Mouse (Mus musculus) heart, postnatal 25 days (tissue): Measurements from ENCODE around the gene Slc7a5. TPM values are rescaled to one million over a fixed set of nuclear protein-coding genes. Genes with fewer than 3 reads are reported as not detected.

ENCODE experiments used
- DNase-seq: peaks from one replicate; pipeline ENCODE4 v3.0.0; 2022; ENCODE audit warnings: low spot score
- intact Hi-C: fragments of 180-260 bp; cut with DNase I; formaldehyde crosslinking; loops from one replicate; pipeline ENCODE4 v1.15.1; 2025
- total RNA-seq, 2 experiments: library from RNA; stranded (reverse); gene quantifications; 2 replicates each; pipeline ENCODE4 v1.2.3; 2021

The Slc7a5 gene
- total RNA-seq, 2 experiments from 2014 or later: 3.2 to 4.9 TPM

DNA sequence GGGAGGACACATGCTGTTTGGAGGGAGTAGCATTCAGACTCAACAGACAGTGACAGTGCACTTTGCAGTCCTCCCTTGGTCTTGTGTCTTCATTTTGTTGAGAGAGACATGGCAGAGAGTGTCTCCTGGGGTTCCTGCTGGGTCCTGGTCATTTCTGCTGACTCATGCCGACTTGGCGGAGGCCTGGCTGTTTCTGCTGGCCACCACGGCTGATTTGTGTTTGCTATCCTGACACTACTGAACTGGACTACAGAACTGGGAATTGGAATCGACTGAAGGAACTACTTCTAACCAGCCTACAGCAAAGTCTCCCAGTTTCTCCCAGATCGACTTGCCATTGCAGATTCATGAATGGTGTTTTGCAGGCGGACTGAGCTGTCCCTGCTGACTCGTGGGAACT, 31.2 kb upstream of the Slc7a5 start:
- DNase-seq: no peak
- intact Hi-C loops: no loop called here

DNA sequence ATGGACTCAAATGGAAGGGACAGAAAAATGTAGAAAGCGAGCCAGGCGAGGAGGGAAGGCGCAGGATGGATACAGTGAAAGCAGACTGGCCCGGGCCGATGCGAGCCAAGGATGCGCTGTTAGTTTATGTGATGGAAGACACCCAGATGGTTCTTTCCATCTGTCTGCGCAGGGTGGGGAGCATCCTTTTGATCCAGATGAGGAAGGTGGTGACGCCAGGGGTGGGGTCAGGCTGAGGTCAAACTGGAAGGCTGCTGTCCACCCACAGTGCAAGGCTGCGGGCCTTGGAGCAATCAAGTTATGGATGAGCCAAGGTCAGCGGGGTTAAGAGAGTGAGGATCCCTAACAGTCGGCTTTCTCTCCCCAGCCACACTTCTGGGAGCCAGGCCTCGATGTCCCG, 28.9 kb upstream of the Slc7a5 start:
- DNase-seq: no peak
- intact Hi-C loops: no loop called here

DNA sequence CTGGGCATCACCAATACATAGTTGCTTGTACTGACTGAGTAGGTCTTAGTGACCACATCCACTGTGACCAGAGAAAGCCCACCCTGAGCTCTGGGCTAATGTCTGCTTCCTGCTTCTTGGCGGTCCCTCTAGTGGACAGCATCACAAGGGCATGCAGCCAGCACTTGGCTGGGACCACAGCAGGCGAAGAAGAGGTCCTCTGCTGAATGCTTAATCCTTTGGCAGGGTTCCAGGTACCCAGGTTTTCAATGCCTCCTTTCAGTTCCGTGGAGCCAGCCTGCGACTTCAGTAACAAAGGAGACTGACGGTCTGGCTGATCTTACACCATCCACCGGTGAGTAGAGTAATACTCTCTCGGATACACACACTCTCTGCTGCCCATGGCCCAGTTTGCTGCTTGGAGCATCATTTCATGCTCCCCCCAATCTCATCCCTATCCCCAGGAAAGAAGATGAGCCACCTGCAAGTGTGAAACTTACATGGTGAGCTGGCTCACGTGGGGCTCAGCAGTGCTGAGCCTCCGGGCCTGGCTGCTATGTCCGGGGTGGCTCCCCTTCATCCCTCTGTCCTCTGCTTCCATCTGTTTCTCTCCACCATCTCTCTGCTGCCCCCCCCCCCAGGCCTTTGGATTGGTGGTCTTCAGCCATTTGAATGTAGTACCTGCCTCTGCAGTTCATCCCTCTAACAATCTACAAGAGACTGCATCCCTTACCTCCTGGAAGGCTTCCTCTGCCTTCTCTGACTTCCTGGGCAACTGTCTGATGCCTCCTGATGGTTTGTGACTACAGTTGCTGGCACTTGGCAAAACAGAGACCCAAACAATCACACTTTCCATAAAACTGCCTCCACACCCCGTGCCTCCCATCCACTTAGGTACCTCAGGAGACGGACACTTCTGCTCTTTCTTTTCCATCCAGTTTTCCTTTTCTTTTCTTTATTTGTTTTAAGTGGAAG, 28.1 kb upstream of the Slc7a5 start:
- DNase-seq: no peak
- intact Hi-C loops: no loop called here

DNA sequence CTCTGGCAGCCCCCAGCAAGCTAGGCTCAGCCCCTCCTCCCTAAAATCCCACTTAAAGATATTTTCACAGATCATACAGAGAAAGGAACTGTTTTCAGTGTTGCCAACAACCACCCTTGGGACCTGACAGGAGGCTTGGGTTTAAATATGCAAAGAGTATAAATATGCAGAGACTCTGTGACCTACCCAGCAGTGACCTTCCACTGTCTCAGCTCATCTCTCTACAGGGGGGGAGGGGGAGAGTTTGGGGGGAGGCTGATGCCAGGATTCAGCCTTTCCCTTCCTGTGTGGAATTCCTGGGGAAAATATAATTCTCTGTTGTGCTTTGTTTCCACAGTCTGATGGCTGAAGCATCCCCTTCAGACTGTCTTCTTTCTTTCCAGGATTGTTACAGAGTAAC, 27.4 kb upstream of the Slc7a5 start:
- intact Hi-C loops: no loop called here

DNA sequence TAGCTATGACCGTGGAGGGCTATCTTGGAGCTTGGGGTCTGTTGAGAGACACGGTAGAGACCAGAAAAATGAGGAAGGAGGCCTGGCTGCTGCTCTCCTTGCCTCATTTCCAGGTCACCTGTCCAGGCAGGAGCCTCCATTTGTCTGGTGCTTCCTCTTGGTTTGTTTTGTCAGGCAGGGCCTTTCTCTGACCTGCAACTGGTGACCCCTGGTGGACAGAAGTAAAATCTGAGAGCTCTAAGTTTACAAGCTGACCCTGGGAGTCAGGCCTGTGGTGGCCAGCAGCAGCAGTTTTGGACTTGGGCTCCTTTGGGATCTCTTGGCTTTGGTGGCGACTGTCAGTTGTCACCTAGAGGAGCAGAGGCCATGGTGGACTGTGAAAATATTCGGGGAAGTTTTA, 27.0 kb upstream of the Slc7a5 start:
- no peak for DNase-seq
- intact Hi-C loops: no loop called here

More for the DNA sequence above, 27.4 kb upstream of the Slc7a5 start:
- no peak for DNase-seq

DNA sequence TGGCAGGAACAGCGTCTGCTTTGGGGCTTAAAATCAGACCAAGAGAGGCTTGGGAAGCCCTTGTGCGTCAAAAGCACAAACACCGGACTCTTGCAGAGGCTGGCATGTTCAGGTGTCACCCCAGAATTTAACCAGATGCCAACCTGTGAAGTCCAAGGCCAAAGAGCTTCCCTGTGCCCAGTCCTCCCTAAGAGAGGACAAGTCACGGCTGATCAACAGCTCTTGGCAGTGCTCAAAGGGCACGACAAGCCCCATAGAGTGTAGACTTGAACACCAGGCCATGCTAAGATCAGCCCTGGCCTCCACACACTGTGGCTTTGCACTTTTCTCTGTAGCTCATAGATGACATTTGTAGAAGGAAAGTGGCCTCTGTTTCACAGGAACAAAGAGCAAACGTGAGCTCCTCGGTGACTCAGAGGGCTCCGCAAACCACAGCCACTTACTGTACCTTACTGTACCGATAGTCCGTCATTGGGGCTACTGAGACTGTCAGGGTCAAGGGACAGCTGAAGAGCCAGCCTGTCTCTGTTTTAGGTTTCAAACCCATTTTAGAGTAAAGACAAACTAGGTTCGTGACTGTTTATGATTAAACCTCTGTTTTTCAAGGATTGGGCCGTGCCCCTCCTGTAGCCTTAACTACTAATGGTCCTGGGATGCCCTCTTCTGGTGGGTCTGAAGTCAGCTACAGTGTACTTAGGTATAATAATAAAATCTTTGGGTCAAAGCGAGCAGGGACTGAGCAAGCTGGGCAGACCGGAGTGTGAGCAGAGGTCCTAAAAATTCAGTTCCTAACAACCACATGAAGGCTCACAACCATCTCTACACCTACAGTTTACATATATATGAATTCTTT, 25.4 kb upstream of the Slc7a5 start:
- intact Hi-C loops: no loop called here
- no peak for DNase-seq

DNA sequence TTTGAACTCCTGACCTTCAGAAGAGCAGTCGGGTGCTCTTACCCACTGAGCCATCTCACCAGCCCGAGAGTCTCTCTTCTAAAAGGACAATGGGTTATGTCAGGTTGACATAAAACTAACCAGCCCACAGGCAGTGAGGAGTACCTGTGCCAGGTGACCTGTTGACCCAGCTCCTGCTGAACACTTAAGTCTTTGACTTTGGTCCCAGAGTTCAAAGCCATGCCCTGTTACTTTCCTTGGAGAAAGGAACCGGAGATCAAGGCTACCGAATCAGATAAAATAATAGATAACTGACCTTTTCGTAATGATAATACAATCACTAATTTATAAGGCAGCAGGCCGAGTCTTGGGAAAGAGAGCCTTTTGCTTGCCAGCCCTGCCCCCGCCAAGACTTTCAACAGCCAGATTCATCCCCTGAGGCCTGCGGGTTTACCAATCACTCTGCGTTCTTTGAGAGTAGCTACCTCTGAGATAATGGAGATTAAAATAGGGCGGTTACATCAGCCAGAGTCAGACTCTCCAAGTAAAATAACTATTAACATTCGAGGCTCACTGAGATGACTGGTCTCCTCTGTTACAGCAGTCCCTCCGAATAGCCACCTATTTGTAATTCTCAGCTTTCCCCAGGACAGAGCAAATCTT, 24.7 kb upstream of the Slc7a5 start:
- DNase-seq: peak; percentile 20
- intact Hi-C loops: no loop called here

DNA sequence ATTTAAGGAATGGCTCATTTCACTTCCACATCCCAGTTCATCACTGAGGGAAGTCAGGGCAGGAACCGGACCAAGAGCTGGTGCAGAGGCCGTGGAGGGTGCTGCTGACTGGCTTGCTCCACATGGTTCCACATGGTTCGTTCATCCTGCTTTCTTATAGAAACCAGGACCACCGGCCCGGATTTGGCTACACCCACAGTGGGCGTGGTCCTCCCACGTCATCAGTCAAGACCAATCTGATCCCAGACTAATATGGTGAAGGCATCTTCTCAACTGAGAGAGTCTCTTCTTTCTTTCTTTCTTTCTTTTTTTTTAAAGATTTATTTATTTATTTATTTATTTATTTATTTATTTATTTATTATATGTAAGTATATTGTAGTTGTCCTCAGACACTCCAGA, 24.1 kb upstream of the Slc7a5 start:
- intact Hi-C loops: no loop called here
- no peak for DNase-seq

DNA sequence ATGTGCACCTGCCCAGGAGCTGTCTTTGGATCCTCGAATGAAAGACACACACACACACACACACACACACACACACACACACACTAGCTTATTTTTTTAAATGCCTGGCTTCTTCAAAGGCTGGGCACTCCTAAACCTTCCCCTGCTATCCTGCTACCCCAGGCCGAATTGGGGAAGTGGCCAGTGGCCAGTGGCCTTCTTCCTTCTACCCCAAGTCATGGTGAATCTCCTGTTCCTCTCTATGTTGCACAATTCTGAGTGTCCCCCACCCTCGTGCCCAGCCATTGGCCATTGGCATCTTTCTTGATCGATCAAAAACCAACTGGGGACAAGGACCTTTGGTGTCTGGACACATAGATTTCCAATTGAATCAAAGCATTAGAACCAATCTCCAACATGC, 22.6 kb upstream of the Slc7a5 start:
- DNase-seq: no peak
- intact Hi-C loops: no loop called here

DNA sequence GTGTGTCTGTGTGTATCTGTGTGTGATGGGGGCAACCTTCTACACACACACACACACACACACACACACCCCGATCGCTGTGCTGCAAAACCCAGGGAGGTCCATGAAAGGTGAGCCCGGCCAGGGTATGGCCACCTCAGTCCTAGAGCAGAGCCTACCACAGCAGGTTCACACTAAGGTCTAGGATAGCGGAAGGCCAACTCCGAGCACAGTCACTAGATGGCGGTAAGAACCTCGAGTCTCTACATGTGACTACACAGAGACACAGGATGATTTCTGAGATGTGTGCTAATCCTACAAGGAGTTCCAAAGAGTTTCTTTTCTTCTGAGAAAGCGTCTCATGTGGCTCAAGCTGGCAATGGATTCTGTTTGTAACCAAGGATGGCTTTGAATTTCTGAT, 19.8 kb upstream of the Slc7a5 start:
- DNase-seq: no peak
- intact Hi-C loops: no loop called here

DNA sequence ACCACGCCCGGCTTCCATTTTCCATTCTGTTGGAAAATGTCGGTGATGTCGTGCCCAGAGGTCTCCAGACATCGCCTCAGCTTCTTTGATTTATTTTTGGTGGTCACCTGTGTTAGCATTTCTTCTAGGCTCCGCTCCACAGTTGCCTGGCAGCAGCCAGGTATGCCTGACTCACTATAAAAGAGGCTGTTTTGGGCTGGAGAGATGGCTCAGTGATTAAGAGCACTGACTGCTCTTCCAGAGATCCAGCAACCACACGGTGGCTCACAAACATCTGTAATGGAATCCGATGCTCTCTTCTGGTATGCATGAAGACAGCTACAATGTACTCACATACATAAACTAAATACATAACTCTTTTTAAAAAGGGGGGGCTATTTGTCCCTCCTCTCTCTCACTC, 18.8 kb upstream of the Slc7a5 start:
- DNase-seq: no peak
- intact Hi-C loops: no loop called here

DNA sequence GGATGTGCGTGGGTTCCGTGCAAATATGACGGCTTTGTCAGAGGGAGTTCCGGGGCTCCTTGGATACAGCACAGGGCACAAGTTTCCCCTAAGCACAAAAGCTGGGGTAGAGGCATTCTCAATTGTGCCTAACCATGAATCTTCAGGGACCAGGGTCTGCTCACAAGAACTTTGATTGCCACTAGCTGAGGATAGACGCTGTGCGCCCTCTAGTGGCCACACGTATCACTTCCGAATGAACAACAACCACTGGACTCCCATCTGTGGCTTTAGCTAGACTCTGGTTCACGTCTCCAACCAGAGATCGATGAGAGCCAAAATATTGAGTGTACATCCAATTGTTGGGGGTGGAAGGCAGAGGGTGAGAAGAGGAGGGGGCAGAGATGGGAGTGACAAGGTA, 18.1 kb upstream of the Slc7a5 start:
- intact Hi-C loops: loop anchor here (1.0 kb wide), 1 partner anchor 75 kb away; no protein-coding TSS in a partner anchor
- peak; percentile 41 for DNase-seq

DNA sequence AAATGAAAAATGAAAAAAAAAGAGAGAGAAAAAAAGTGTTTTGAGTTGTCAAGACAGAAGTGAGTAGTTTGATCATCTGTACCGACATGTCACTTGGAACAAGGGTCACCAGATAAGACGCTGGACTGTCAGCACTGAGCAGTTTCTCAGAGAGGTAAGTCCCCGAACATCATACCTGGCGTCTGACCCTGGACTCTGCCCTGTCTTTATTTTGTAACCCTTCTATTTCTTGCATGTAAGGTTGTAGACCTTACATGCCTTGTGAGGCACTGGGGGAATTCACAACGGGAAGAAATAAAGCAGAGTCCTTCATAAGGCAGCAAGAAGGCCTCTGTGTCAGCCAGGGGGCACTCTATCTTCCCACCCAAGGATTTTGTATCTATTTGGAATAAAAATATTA, 17.2 kb upstream of the Slc7a5 start:
- intact Hi-C loops: loop anchor here (1.0 kb wide), 1 partner anchor 74 kb away; no protein-coding TSS in a partner anchor
- DNase-seq: no peak

DNA sequence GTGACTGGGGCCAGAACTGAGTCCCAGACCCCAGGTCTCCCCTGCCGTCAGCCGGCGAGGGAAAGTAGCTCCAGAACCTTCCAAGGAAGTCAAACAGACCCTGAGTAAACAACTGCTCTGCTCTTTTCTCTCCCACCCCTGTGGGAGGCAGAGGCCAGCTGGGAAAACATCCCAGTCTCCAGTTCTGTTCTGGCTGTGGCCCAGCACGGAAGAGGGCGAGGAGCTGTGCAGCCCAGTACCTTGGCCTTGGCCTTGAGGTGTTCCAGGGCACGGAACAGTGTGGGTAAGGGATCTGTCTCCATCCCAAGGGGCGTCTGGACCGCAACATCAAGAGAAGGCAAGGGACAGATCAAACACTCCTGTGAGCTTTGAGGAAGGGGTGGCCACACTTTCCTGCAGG, 14.6 kb upstream of the Slc7a5 start:
- peak; percentile 37 for DNase-seq
- intact Hi-C loops: no loop called here

DNA sequence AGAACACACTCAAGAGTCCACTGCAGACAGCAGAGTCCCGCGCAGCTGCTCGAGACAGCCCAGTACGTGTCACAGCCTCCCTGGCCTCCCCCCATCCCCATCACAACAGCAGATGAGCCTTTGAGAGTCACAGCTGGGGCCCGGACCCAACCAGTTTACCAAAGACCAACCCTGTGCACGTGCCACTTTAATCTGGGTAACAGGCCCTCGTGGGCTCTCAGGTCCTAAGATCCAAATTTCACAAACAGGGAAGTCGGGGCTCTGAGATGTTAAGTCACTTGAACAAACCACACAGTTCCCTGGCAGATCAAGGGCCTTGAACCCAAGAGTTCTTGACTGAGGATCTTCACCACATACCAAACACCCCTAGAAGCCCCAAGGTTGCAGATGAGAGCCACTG, 14.1 kb upstream of the Slc7a5 start:
- no peak for DNase-seq
- intact Hi-C loops: no loop called here

DNA sequence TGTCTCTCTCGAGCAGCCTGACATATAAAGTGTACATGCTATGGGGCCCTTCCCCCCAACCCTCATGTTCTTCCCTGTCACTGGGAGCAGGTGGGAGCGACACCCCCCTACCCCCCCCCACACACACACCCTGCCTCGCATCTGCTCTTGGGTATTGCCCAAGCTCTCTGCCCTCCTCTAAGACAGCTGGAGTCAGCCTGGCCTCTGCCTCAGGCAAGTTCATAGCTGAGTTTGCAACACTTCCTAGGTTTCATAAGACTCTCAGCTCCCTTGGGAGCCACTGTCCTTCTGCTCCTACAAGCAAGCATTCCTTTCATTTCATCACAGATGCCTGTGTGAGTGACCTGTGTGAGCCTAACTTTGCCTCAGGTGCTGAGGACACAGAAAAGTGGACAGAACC, 12.2 kb upstream of the Slc7a5 start:
- intact Hi-C loops: no loop called here
- DNase-seq: no peak

DNA sequence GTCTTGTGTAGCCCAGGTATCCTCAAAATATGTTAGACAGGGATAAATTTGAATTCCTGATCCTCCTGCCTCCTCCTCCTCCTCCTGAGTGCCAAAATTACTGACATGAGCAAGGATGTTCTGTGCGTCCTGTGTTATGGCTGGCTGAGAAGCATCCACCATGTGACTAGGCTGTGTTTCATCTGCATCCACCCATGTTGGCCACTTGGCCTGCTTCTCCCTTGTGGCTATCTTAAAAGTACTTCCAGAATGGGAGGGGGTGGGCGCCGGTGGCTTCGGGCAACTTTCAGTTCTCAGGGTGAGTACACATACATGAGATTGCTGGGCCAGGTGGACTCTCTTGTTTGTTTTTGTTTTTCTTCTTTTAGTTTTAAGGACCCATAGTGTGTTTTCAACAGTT, 11.7 kb upstream of the Slc7a5 start:
- intact Hi-C loops: no loop called here
- DNase-seq: no peak

DNA sequence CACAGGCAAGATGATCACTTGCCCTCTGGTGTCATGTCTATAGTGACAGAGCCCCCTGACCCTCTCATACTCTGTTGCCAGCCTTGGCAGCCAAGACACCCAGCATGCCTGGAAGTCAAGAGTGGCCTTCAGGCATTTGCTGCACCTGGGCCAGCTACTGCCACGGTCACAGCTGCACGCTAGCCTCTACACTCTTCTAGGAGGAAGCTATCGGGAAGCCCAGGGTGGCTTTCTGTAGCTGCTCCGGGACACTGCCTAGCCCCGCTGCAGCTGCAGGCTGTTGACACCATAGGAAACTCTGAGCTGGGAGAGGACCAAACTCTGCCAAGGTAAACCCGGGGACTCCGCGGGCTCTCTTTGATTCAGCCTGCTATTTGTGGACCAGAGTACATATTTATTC, 5.9 kb upstream of the Slc7a5 start:
- intact Hi-C loops: no loop called here
- no peak for DNase-seq

DNA sequence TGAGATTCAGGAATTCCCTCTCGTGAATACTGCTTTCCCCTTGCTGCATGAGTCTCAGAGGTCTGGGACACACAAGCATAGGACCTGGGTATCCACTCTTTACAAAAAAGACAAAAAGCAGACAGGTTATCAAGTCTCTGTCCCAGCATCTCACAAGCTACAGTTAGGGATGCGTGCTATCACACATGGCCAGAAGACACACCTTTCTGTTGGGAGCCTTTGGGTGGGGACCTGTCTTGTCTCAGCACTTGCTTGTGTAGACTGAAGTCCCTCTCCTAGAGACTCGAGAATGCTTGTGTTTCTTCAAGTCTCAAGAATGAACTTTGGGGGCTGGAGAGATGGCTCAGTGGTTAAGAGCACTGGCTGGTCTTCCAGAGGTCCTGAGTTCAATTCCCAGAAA, 5.3 kb upstream of the Slc7a5 start:
- no peak for DNase-seq
- intact Hi-C loops: no loop called here

DNA sequence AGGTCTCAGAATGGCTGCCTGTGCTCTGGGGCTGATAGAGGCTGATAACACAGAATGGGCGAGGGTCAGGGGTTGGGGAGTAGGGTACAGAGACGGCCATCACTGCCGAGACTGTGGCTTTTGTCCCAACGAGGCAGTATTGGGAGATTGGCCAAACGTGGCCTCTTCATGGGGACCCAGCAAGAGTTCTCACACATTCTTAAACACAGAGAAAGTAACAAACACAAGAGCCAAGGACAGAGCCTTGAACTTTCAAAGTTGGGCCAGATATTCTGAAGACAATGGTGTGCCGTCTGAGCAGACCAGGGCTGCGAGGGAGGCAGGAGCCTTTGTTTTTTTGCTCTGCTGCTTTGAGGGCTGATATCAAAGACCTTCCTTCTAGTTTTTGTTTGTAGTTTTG, 4.5 kb upstream of the Slc7a5 start:
- no peak for DNase-seq
- intact Hi-C loops: no loop called here

DNA sequence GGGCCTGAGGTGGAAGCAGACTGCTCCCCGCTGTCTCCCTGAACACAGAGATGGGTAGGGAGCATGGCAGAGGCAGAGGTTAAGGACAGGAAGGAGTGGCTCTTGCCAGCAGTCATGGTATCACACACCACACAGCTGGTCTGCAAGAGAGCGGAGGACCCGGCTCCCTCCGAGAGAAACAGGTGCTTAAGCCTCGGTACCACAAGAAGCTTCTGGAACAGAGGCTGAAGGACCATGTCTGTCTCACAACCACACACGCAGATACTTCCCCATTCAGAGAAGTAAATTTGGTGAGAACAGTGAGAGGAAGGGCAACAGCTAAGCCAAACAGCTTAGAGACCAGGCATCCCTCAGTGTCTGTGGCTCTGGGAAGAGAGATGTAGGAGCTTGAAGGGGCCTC, 3.9 kb upstream of the Slc7a5 start:
- intact Hi-C loops: no loop called here
- DNase-seq: no peak
